Mouse (Mus musculus) small intestine, adult 10 weeks (tissue): ENCODE data around the gene Proser2. TPM values are rescaled to one million over a fixed set of nuclear protein-coding genes. Genes with fewer than 3 reads are reported as not detected.

Experiments
- polyA plus RNA-seq: library from polyadenylated mRNA; stranded (reverse); fragments of 350-450 nt; fragmentation: Illumina TruSeq; extraction: RNeasy Lipid Tissue Mini Kit (QIAGEN cat#74804); gene quantifications from one replicate; pipeline ENCODE4 v1.2.3, GENCODE M21; 2014; ENCODE audit warnings: low replicate concordance

Proser2 gene
- 1.4 TPM for polyA plus RNA-seq

GRCm38 (mm10) chr2:6129555-6130355 lies at the start of gene Proser2:
Gene Proser2, minus strand, starts transcription at chr2:6130211.

Other genes with a start within 250 kb of the Proser2 start
- gene Sec61a2, start 234.8 kb downstream of the Proser2 start, polyA plus RNA-seq, result 47.0 TPM
- 0.74 TPM for gene Dhtkd1, start 187.4 kb downstream of the Proser2 start, polyA plus RNA-seq
- 59.1 TPM for gene Upf2, start 178.7 kb downstream of the Proser2 start, polyA plus RNA-seq
- 0.37 TPM for gene Echdc3, start 82.8 kb upstream of the Proser2 start, polyA plus RNA-seq
- 21.9 TPM for gene Usp6nl, start 192.5 kb upstream of the Proser2 start, polyA plus RNA-seq